Mouse (Mus musculus): ENCODE measurements around the gene Zfyve28. TPM values are rescaled to one million over a fixed set of nuclear protein-coding genes. Genes with fewer than 3 reads are reported as not detected.

Zfyve28 gene
- 10.6 and 19.8 TPM in 2 replicates for polyA plus RNA-seq (2021; fragmentation: Nextera tagmentation)
- long read RNA-seq, experiment 1, transcript Zfyve28-201 (13 exons, 3,983 nt): major isoform, 78 of 142 reads
- long read RNA-seq, experiment 1, partial matches to known transcripts: 27 of 142 reads
- long read RNA-seq, experiment 1, other reads (novel, unspliced or antisense): 37 of 142 reads
- long read RNA-seq, experiment 2, partial matches to known transcripts: 11 of 16 reads
- long read RNA-seq, experiment 2, other reads (novel, unspliced or antisense): 4 of 16 reads

DNA sequence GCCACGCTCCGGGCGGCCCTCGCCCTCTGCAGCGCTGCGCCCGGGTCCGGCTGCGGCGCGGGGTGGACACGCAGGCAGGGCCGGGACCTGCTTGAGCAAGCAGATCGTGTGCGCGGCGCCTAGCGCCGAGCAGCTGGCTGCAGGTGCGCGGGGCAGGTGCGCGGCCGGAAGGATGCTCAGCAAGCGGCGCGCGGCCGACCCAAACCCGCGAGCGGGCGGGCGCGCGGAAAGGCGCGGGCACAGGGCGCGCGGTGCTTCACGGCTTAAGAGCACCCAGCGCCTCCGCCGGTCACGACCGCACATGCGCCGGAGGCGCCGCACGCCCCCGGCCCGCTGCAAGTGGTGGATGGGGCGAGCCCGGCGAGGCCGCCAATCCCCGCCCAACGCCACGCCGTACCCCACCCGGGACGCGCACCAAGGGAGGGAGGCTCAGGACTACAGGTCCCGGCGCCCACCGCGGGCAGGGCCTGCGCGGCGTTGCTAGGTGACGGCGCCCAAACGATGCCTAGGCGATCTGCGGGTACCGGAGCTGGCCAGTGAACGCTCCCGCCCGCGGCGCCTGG lies at the start of gene Zfyve28, which contains the start of gene Cfap99:
Gene Zfyve28, minus strand, starts transcription at position 296 of the 563 bp plus-strand sequence.
Gene Cfap99, plus strand, starts transcription at position 447 of the 563 bp plus-strand sequence.

DNA sequence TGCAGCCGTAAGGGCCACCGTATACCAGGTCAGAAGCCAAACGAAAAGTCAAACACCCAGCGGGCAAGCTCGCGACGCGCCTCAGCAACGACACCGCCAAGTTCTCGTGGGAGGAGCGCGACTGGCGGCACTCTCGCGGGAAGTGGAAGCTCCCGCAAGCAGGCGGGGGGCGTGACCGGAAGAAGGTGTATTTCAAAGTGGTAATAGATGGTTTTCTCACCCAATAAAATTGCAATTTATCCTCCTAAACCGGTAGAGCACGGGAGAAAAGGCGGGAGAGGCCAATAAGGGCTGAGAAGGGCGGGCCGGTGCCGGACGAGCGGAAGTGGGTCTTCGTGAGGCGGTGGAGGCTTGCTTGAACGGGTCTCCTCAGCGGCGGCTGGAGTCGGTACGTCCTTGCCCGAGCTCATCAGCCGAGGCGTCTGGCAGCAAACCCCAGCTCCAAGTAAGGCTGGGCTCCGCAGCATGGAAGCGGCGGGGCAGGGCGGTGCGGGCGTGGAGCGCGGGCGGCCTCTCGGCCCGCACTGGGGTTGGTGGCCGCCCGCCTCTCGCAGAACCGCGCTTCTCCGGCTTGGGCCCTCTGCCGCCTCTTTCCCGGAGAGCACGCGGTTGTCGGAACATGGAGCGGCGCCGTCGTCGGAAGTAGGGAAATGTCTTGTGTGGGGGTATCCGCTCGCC lies 48.0 kb upstream of the Zfyve28 start, which contains the start of gene Rnf4:
Gene Rnf4, plus strand, starts transcription at position 193 of the 678 bp plus-strand sequence.

DNA sequence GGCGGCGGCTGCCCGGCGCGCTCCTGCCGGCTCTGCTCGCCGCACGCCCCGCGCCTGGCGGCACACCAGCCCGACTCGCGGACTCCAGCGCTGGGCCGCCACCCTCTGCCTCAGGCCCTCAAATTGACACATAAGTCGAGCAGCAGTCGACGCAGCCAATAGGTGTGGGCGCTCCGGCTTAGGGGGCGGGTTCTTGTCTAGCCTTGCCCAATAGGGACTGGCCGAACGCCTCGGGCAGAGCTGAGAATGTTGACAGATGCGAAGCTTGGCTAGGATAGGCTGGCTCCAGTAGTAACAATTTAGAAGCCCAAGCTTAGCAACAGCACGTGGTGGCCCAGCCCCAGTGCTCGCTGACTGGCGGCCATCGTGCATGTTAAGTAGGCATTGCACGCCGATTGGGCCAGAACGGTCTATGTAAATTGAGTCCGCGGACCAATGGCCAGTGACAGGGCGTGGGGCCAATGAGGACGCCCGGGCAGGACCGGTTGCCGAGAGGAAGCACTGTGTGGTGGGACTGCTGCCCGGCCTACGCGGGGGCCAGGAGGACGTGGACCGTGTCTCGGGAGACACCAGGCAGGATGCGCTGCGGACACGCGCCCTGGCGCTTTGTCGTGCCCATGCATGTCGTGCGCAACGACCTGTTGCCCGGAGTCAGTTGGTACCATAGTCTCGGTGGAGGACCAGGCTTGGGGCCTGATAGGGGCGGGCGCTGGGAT lies 100.5 kb downstream of the Zfyve28 start, which contains the start of gene Mxd4:
Gene Mxd4, minus strand, starts transcription at position 120 of the 716 bp plus-strand sequence.

DNA sequence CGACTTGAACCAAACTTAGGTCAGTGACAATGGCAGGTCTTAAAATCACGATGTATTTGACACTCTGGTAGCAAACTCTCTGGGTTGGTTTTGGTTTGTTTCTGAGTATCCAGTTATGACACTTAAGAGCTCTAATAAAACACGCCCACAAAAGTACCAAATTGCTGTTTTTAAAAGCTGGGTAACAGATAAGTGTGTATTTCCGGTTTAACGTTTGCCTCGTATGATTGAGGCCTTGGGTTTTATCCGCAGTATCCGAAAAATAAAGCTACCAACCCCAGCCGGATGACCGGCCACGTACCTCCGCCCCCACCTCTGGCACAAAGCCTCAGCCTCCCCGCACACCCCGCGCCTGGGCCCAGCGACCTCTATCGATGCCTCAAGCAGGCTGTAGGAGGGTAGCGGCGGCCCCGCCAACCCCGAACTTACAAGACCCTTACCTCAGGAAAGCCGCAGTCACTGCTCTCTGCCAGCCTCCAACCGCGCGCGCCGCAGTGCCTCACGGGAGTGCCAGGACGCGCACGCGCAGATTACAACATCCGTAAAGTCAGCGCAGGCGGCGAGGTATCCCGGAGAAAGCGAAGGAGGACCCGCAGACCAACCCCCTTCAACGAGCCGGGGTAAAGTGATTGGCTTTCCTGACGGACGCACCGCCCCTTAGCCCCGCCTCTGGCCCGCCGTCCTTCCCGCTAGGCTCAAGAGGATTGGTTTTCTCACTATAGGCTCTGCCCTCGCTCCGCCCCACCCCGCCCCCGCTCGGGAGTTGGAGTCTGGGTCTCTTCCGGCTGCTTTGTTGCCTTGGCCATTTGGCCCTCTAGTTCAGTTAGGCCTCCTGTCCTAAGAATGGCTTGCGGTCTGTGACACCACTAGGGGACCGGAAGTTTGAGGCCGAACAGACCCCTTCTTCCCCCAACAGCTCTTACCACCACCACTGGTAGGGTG lies 119.0 kb downstream of the Zfyve28 start, which contains the start of the genes Poln and Haus3:
Gene Poln, minus strand, starts transcription at position 499 of the 942 bp plus-strand sequence.
Gene Haus3, minus strand, starts transcription at position 578 of the 942 bp plus-strand sequence.

Other genes starting within 250 kb of the Zfyve28 start
- gene Poln, start 119.0 kb downstream of the Zfyve28 start, polyA plus RNA-seq (2021; fragmentation: Nextera tagmentation): 0.11 and 0.32 TPM in 2 replicates
- 7.5 and 8.2 TPM in 2 replicates for gene Haus3, start 118.9 kb downstream of the Zfyve28 start, polyA plus RNA-seq (2021; fragmentation: Nextera tagmentation)
- gene Mxd4, start 100.7 kb downstream of the Zfyve28 start, polyA plus RNA-seq (2021; fragmentation: Nextera tagmentation): 23.1 and 26.7 TPM in 2 replicates
- 0.27 and 0.28 TPM in 2 replicates for gene Cfap99, start 151 bp upstream of the Zfyve28 start, polyA plus RNA-seq (2021; fragmentation: Nextera tagmentation)
- 57.0 and 68.2 TPM in 2 replicates for gene Rnf4, start 47.8 kb upstream of the Zfyve28 start, polyA plus RNA-seq (2021; fragmentation: Nextera tagmentation)
- 3.9 and 6.3 TPM in 2 replicates for gene Fam193a, start 81.5 kb upstream of the Zfyve28 start, polyA plus RNA-seq (2021; fragmentation: Nextera tagmentation)
- gene Tnip2, start 225.5 kb upstream of the Zfyve28 start, polyA plus RNA-seq (2021; fragmentation: Nextera tagmentation): 5.8 and 7.6 TPM in 2 replicates
- 0.58 and 1.3 TPM in 2 replicates for gene Sh3bp2, start 237.4 kb upstream of the Zfyve28 start, polyA plus RNA-seq (2021; fragmentation: Nextera tagmentation)

All from left cerebral cortex, adult 6 months (tissue).